9 mouse cellular contexts compared by ENCODE assay signal in the genomic region with DNA sequence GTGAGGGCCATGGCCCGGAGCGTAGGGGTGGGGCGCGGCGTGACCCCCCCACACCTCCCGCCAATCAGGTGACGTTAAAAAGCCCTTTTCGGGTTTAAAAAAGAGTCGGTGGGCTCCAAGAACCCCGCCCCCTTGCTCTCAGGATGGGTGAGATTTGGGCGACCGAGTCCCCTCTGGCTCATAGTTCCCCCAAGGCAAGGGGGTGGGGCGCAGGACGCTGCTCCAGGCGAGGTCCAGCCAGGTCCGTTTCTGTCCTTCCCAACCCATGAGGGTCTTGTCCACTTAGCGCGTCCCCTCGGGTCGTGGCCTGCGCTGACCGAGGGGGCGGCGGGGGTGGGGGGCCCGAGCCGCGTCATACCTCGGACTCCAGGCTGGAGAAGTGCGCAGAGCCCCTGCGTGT. TPM values are rescaled to one million over a fixed set of nuclear protein-coding genes. Genes with fewer than 3 reads are reported as not detected.
DNase-seq lines count a peak whose midpoint lies in the region; ATAC-seq and TF ChIP-seq lines count a peak whose summit lies in the region.
"Had no signal": no experiment of that assay in that cellular context is flagged by ENCODE, and none has a peak within 500 bp of the region (broad histone marks: within the 10 kb centered on the region; RNA-seq: fewer than 3 reads in every experiment).

No protein-coding gene starts in this region.

- no peak for TF ChIP-seq CTCF in kidney, postnatal 0 days (IDR thresholded peaks at IDR 0.05; ENCODE audit: low read depth)

- H3K9ac ChIP-seq in kidney, postnatal 0 days (ENCODE audit: low read depth, low read length) = no peak overlapping the region
- no peak overlapping the region for H3K9ac ChIP-seq in forebrain, embryonic 13.5 days
- H3K9ac ChIP-seq in neural tube, embryonic 13.5 days = peak overlapping the region; percentile 57; the same call in 1 of the 2 replicates

- H3K4me1 ChIP-seq in kidney, postnatal 0 days (replicated peaks; ENCODE audit: insufficient read depth, low read length) = peaks cover 20% of the 10 kb centered on the region
- H3K4me1 ChIP-seq in forebrain, embryonic 13.5 days = peaks cover 29% of the 10 kb centered on the region
- H3K4me1 ChIP-seq in limb, embryonic 10.5 days = peaks cover 36% of the 10 kb centered on the region
- peaks cover 39% of the 10 kb centered on the region for H3K4me1 ChIP-seq in neural tube, embryonic 13.5 days (replicated peaks)

- peaks cover 13% of the 10 kb centered on the region for H3K36me3 ChIP-seq in kidney, postnatal 0 days (ENCODE audit: insufficient read depth, low read length)
- H3K36me3 ChIP-seq in forebrain, embryonic 13.5 days (ENCODE audit: poor library complexity, severe bottlenecking) = peaks cover 24% of the 10 kb centered on the region
- peaks cover 22% of the 10 kb centered on the region for H3K36me3 ChIP-seq in limb, embryonic 10.5 days
- H3K36me3 ChIP-seq in neural tube, embryonic 13.5 days = peaks cover 17% of the 10 kb centered on the region

- no peak for DNase-seq in kidney, postnatal 0 days (ENCODE audit: low spot score)
- DNase-seq in kidney, adult 8-10 months = no peak
- DNase-seq in limb, embryonic 10.5 days (ENCODE audit: low spot score) = no peak
- no peak for DNase-seq in left cerebral cortex, adult 11 months (ENCODE audit: low spot score)
- DNase-seq in gastrocnemius, postnatal 36 days = no peak
- no peak for DNase-seq in right cerebral cortex, postnatal 36 days (ENCODE audit: low spot score in 2 of 2)

- H3K9me3 ChIP-seq in kidney, postnatal 0 days (replicated peaks; ENCODE audit: low read length) = no peaks in the 10 kb centered on the region
- H3K9me3 ChIP-seq in forebrain, embryonic 13.5 days (replicated peaks) = no peaks in the 10 kb centered on the region
- no peaks in the 10 kb centered on the region for H3K9me3 ChIP-seq in limb, embryonic 10.5 days (replicated peaks)
- H3K9me3 ChIP-seq in neural tube, embryonic 13.5 days = no peaks in the 10 kb centered on the region

- peaks cover 33% of the 10 kb centered on the region for H3K27me3 ChIP-seq in kidney, postnatal 0 days (ENCODE audit: insufficient read depth, low read length)
- peaks cover 56% of the 10 kb centered on the region for H3K27me3 ChIP-seq in forebrain, embryonic 13.5 days
- peaks cover 65% of the 10 kb centered on the region for H3K27me3 ChIP-seq in limb, embryonic 10.5 days (ENCODE audit: low read depth, poor library complexity, severe bottlenecking)
- peaks cover 62% of the 10 kb centered on the region for H3K27me3 ChIP-seq in neural tube, embryonic 13.5 days

- no peak overlapping the region for H3K27ac ChIP-seq in kidney, postnatal 0 days
- H3K27ac ChIP-seq in forebrain, embryonic 13.5 days = no peak overlapping the region
- peak overlapping the region; percentile 71; the same call in 1 of the 2 replicates for H3K27ac ChIP-seq in limb, embryonic 10.5 days
- H3K27ac ChIP-seq in neural tube, embryonic 13.5 days (replicated peaks) = no peak overlapping the region

- H3K4me3 ChIP-seq in kidney, postnatal 0 days (replicated peaks; ENCODE audit: low read depth, low read length) = peak overlapping the region; percentile 29
- H3K4me3 ChIP-seq in forebrain, embryonic 13.5 days = peak overlapping the region; percentile 34
- peak overlapping the region; percentile 49 for H3K4me3 ChIP-seq in limb, embryonic 10.5 days
- peak overlapping the region; percentile 35 for H3K4me3 ChIP-seq in neural tube, embryonic 13.5 days

- WGBS in kidney, postnatal 0 days = 11% methylated on average over 30 of the region's 30 CpGs
- WGBS in forebrain, embryonic 13.5 days = 10% methylated on average over 28 of the region's 30 CpGs
- WGBS in limb, embryonic 10.5 days = 10% methylated on average over 30 of the region's 30 CpGs
- WGBS in neural tube, embryonic 13.5 days = 12% methylated on average over 30 of the region's 30 CpGs

- H3K4me2 ChIP-seq in kidney, postnatal 0 days (ENCODE audit: low read length) = peak overlapping the region; percentile 55
- peak overlapping the region; percentile 50 for H3K4me2 ChIP-seq in forebrain, embryonic 13.5 days
- peak overlapping the region; percentile 50 for H3K4me2 ChIP-seq in neural tube, embryonic 13.5 days

- intact Hi-C loops in gastrocnemius, postnatal 36 days (cut with DNase I) = no loop called here

- ATAC-seq in kidney, postnatal 0 days (replicated peaks; ENCODE audit: low FRiP score, low read depth) = no peak
- ATAC-seq in forebrain, embryonic 13.5 days = no peak
- ATAC-seq in neural tube, embryonic 13.5 days (ENCODE audit: low read depth) = no peak
- ATAC-seq: inflammation-experienced regulatory T-cells, adult 6 months had no signal

RNA-seq across cellular contexts. Expression of a gene that starts 1.7 kb away (rescaled TPM):
- 50.6 and 53.5 TPM in 2 replicates for polyA plus RNA-seq in kidney, postnatal 0 days (2015; fragmentation: Nextera tagmentation; extraction: Ambion mirVana)
- 49.2 and 53.6 TPM in 2 replicates for polyA plus RNA-seq in forebrain, embryonic 13.5 days (2015; fragmentation: Nextera tagmentation; extraction: Ambion mirVana)
- polyA plus RNA-seq in limb, embryonic 10.5 days (2016; fragmentation: Nextera tagmentation; extraction: Ambion mirVana) = 116 and 156 TPM in 2 replicates
- polyA plus RNA-seq in neural tube, embryonic 13.5 days (2015; fragmentation: Nextera tagmentation; extraction: Ambion mirVana) = 34.6 and 37.2 TPM in 2 replicates
- total RNA-seq in gastrocnemius, postnatal 36 days (2021) = 10 to 100 TPM; 11.8 to 14.5 TPM

RNA-seq across cellular contexts. Expression of a gene that starts 7.8 kb away (rescaled TPM):
- polyA plus RNA-seq in kidney, postnatal 0 days (2015; fragmentation: Nextera tagmentation; extraction: Ambion mirVana) = 0.80 and 1.3 TPM in 2 replicates
- polyA plus RNA-seq in forebrain, embryonic 13.5 days (2015; fragmentation: Nextera tagmentation; extraction: Ambion mirVana) = 0.45 and 0.49 TPM in 2 replicates
- 1.2 and 1.4 TPM in 2 replicates for polyA plus RNA-seq in limb, embryonic 10.5 days (2016; fragmentation: Nextera tagmentation; extraction: Ambion mirVana)
- 0.85 and 0.93 TPM in 2 replicates for polyA plus RNA-seq in neural tube, embryonic 13.5 days (2015; fragmentation: Nextera tagmentation; extraction: Ambion mirVana)
- total RNA-seq in gastrocnemius, postnatal 36 days (2021) = under 1 TPM; 0.15 to 0.27 TPM
- polyA plus RNA-seq: inflammation-experienced regulatory T-cells, adult 6 months had no signal

RNA-seq across cellular contexts. Expression of a gene that starts 18.0 kb away (rescaled TPM):
- 99.2 and 105 TPM in 2 replicates for polyA plus RNA-seq in kidney, postnatal 0 days (2015; fragmentation: Nextera tagmentation; extraction: Ambion mirVana)
- polyA plus RNA-seq in forebrain, embryonic 13.5 days (2015; fragmentation: Nextera tagmentation; extraction: Ambion mirVana) = 314 and 335 TPM in 2 replicates
- 170 TPM in 2 replicates for polyA plus RNA-seq in limb, embryonic 10.5 days (2016; fragmentation: Nextera tagmentation; extraction: Ambion mirVana)
- 292 and 303 TPM in 2 replicates for polyA plus RNA-seq in neural tube, embryonic 13.5 days (2015; fragmentation: Nextera tagmentation; extraction: Ambion mirVana)
- total RNA-seq in gastrocnemius, postnatal 36 days (2021) = 10 to 100 TPM; 32.6 to 33.4 TPM

RNA-seq across cellular contexts. Expression of a gene that starts 40.1 kb away (rescaled TPM):
- 81.3 and 84.5 TPM in 2 replicates for polyA plus RNA-seq in kidney, postnatal 0 days (2015; fragmentation: Nextera tagmentation; extraction: Ambion mirVana)
- polyA plus RNA-seq in forebrain, embryonic 13.5 days (2015; fragmentation: Nextera tagmentation; extraction: Ambion mirVana) = 31.6 and 33.9 TPM in 2 replicates
- 36.8 and 41.2 TPM in 2 replicates for polyA plus RNA-seq in limb, embryonic 10.5 days (2016; fragmentation: Nextera tagmentation; extraction: Ambion mirVana)
- polyA plus RNA-seq in neural tube, embryonic 13.5 days (2015; fragmentation: Nextera tagmentation; extraction: Ambion mirVana) = 41.9 and 44.6 TPM in 2 replicates
- total RNA-seq in gastrocnemius, postnatal 36 days (2021) = 10 to 100 TPM; 52.8 to 56.7 TPM

RNA-seq across cellular contexts. Expression of a gene that starts 45.8 kb away (rescaled TPM):
- 0.29 and 0.32 TPM in 2 replicates for polyA plus RNA-seq in kidney, postnatal 0 days (2015; fragmentation: Nextera tagmentation; extraction: Ambion mirVana)
- polyA plus RNA-seq in forebrain, embryonic 13.5 days (2015; fragmentation: Nextera tagmentation; extraction: Ambion mirVana) = 0.48 TPM in 2 replicates
- polyA plus RNA-seq in limb, embryonic 10.5 days (2016; fragmentation: Nextera tagmentation; extraction: Ambion mirVana) = 0.09 and 0.10 TPM in 2 replicates
- 1.6 and 2.1 TPM in 2 replicates for polyA plus RNA-seq in neural tube, embryonic 13.5 days (2015; fragmentation: Nextera tagmentation; extraction: Ambion mirVana)
- total RNA-seq in gastrocnemius, postnatal 36 days (2021) = under 1 TPM; 0.22 to 0.23 TPM
- polyA plus RNA-seq: inflammation-experienced regulatory T-cells, adult 6 months had no signal
